Mouse (Mus musculus) urinary bladder, adult 2 months (tissue): ENCODE measurements around the gene Numbl. TPM values are rescaled to one million over a fixed set of nuclear protein-coding genes. Genes with fewer than 3 reads are reported as not detected.
A peak's percentile ranks its signal among the peaks of the same experiment; 100 is the strongest.

Source experiments
- DNase-seq: peaks from one replicate; pipeline ENCODE4 v3.0.0; 2022; ENCODE audit warnings: low spot score
- polyA plus RNA-seq: library from polyadenylated mRNA; depleted of rRNA; stranded (reverse); fragments of >200 nt; gene quantifications from 2 replicates; pipeline ENCODE4 v1.2.3, GENCODE M21; 2012

Numbl gene
- polyA plus RNA-seq, 1 experiment = 44.1 TPM

GRCm38 (mm10) chr7:27295956-27296355 lies 37.7 kb downstream of the Numbl start:
- no peak for DNase-seq

- DNase-seq = no peak
Observed at GRCm38 (mm10) chr7:27296518-27296917, 38.3 kb downstream of the Numbl start.

GRCm38 (mm10) chr7:27298033-27298610 lies 39.9 kb downstream of the Numbl start:
- no peak for DNase-seq

- no peak for DNase-seq
Observed at GRCm38 (mm10) chr7:27298816-27299215, 40.6 kb downstream of the Numbl start.

- DNase-seq = no peak
Observed at GRCm38 (mm10) chr7:27300351-27300750, 42.1 kb downstream of the Numbl start.

- no peak for DNase-seq
Observed at GRCm38 (mm10) chr7:27300801-27301200, 42.6 kb downstream of the Numbl start.

- DNase-seq = peak; percentile 58
Observed at GRCm38 (mm10) chr7:27302172-27302571, 43.9 kb downstream of the Numbl start.

GRCm38 (mm10) chr7:27305091-27305730 lies 47.0 kb downstream of the Numbl start:
- DNase-seq = no peak

GRCm38 (mm10) chr7:27306161-27307160 lies 48.2 kb downstream of the Numbl start:
- no peak for DNase-seq

GRCm38 (mm10) chr7:27307551-27307950 lies 49.3 kb downstream of the Numbl start:
- DNase-seq = no peak

GRCm38 (mm10) chr7:27308821-27309549 lies 50.8 kb downstream of the Numbl start:
- no peak for DNase-seq

- no peak for DNase-seq
Observed at GRCm38 (mm10) chr7:27309832-27310231, 51.6 kb downstream of the Numbl start.

GRCm38 (mm10) chr7:27310306-27310705 lies 52.1 kb downstream of the Numbl start:
- DNase-seq = peak; percentile 44

- no peak for DNase-seq
Observed at GRCm38 (mm10) chr7:27310996-27311535, 52.8 kb downstream of the Numbl start.

GRCm38 (mm10) chr7:27311651-27312284 lies 53.5 kb downstream of the Numbl start:
- no peak for DNase-seq

- DNase-seq = no peak
Observed at GRCm38 (mm10) chr7:27314393-27314792, 56.2 kb downstream of the Numbl start.

- DNase-seq = no peak
Observed at GRCm38 (mm10) chr7:27315958-27316357, 57.7 kb downstream of the Numbl start.

- DNase-seq = no peak
Observed at GRCm38 (mm10) chr7:27319411-27319810, 61.2 kb downstream of the Numbl start.

GRCm38 (mm10) chr7:27322291-27322690 lies 64.1 kb downstream of the Numbl start:
- no peak for DNase-seq

GRCm38 (mm10) chr7:27323001-27323400 lies 64.8 kb downstream of the Numbl start:
- DNase-seq = no peak

GRCm38 (mm10) chr7:27324161-27324560 lies 65.9 kb downstream of the Numbl start:
- DNase-seq = no peak
